Mouse (Mus musculus) retina, embryonic 14.5 days (tissue): ENCODE data around the gene Zfhx2.

Experiments
- DNase-seq: peaks from one replicate; pipeline ENCODE4 v3.0.0-alpha.2; 2015; ENCODE audit warnings: low spot score

The Zfhx2 gene

GRCm38 (mm10) chr14:55105836-55106809 is 14.0 kb upstream of the Zfhx2 start, which contains the start of gene Ap1g2:
Ap1g2 (minus strand) TSS chr14:55106593.
- peak; percentile 80 for DNase-seq

GRCm38 (mm10) chr14:55105386-55105785 is 13.3 kb upstream of the Zfhx2 start:
- DNase-seq: no peak

- no peak for DNase-seq
Measured at GRCm38 (mm10) chr14:55104365-55104764, 12.2 kb upstream of the Zfhx2 start.

GRCm38 (mm10) chr14:55102253-55102785 is 10.2 kb upstream of the Zfhx2 start:
- no peak for DNase-seq

GRCm38 (mm10) chr14:55101592-55101991 is 9.5 kb upstream of the Zfhx2 start:
- peak; percentile 84 for DNase-seq

- peak; percentile 77 for DNase-seq
Measured at GRCm38 (mm10) chr14:55098067-55098466, 5.9 kb upstream of the Zfhx2 start.

- peak; percentile 67 for DNase-seq
Measured at GRCm38 (mm10) chr14:55097646-55098045, 5.5 kb upstream of the Zfhx2 start.

GRCm38 (mm10) chr14:55096573-55097087 is 4.5 kb upstream of the Zfhx2 start:
- DNase-seq: peak; percentile 53

- no peak for DNase-seq
Measured at GRCm38 (mm10) chr14:55095671-55096070, 3.5 kb upstream of the Zfhx2 start.

- no peak for DNase-seq
Measured at GRCm38 (mm10) chr14:55095263-55095662, 3.1 kb upstream of the Zfhx2 start.

- peak; percentile 86 for DNase-seq
Measured at GRCm38 (mm10) chr14:55094704-55095231, 2.6 kb upstream of the Zfhx2 start, which contains the start of gene Thtpa. Thtpa (plus strand) TSS chr14:55094784.

GRCm38 (mm10) chr14:55093927-55094326 is 1.8 kb upstream of the Zfhx2 start:
- no peak for DNase-seq

GRCm38 (mm10) chr14:55091209-55091865 is 787 bp downstream of the Zfhx2 start:
- peak; percentile 32 for DNase-seq

GRCm38 (mm10) chr14:55089199-55089947 is 2.8 kb downstream of the Zfhx2 start:
- DNase-seq: no peak

- no peak for DNase-seq
Measured at GRCm38 (mm10) chr14:55086009-55086514, 6.1 kb downstream of the Zfhx2 start.

- peak; percentile 77 for DNase-seq
Measured at GRCm38 (mm10) chr14:55085324-55086008, 6.7 kb downstream of the Zfhx2 start.

- DNase-seq: no peak
Measured at GRCm38 (mm10) chr14:55083481-55083880, 8.6 kb downstream of the Zfhx2 start.

- DNase-seq: no peak
Measured at GRCm38 (mm10) chr14:55081105-55081504, 11.0 kb downstream of the Zfhx2 start.

- DNase-seq: peak; percentile 81
Measured at GRCm38 (mm10) chr14:55079214-55079970, 12.7 kb downstream of the Zfhx2 start.
